Mouse (Mus musculus): ENCODE measurements around the gene Rnf43. TPM values are rescaled to one million over a fixed set of nuclear protein-coding genes. Genes with fewer than 3 reads are reported as not detected.

Gene Rnf43
- total RNA-seq, 2 experiments from 2014 or later = 0.83 to 2.1 TPM

GRCm38 (mm10) chr11:87707570-87707969, 45.0 kb downstream of the Rnf43 start:
- ATAC-seq (replicated peaks; ENCODE audit: low FRiP score, poor library complexity, severe bottlenecking) = no peak

GRCm38 (mm10) chr11:87708979-87709378, 46.5 kb downstream of the Rnf43 start:
- ATAC-seq (replicated peaks; ENCODE audit: low FRiP score, poor library complexity, severe bottlenecking) = no peak

- ATAC-seq (replicated peaks; ENCODE audit: low FRiP score, poor library complexity, severe bottlenecking) = peak; percentile 40; the same call in 1 of the 2 replicates
These were observed 47.2 kb downstream of the Rnf43 start for GRCm38 (mm10) chr11:87709513-87710261.

- no peak for ATAC-seq (replicated peaks; ENCODE audit: low FRiP score, poor library complexity, severe bottlenecking)
These were observed 47.7 kb downstream of the Rnf43 start for GRCm38 (mm10) chr11:87710262-87710615.

- no peak for ATAC-seq (replicated peaks; ENCODE audit: low FRiP score, poor library complexity, severe bottlenecking)
These were observed 49.7 kb downstream of the Rnf43 start for GRCm38 (mm10) chr11:87712188-87712587.

GRCm38 (mm10) chr11:87715999-87716398, 53.5 kb downstream of the Rnf43 start:
- ATAC-seq (replicated peaks; ENCODE audit: low FRiP score, poor library complexity, severe bottlenecking) = no peak

- no peak for ATAC-seq (replicated peaks; ENCODE audit: low FRiP score, poor library complexity, severe bottlenecking)
These were observed 57.0 kb downstream of the Rnf43 start for GRCm38 (mm10) chr11:87719526-87719925.

GRCm38 (mm10) chr11:87720324-87720723, 57.8 kb downstream of the Rnf43 start:
- ATAC-seq (replicated peaks; ENCODE audit: low FRiP score, poor library complexity, severe bottlenecking) = no peak

- no peak for ATAC-seq (replicated peaks; ENCODE audit: low FRiP score, poor library complexity, severe bottlenecking)
These were observed 58.3 kb downstream of the Rnf43 start for GRCm38 (mm10) chr11:87720839-87721238.

GRCm38 (mm10) chr11:87722168-87722567, 59.6 kb downstream of the Rnf43 start:
- ATAC-seq (replicated peaks; ENCODE audit: low FRiP score, poor library complexity, severe bottlenecking) = no peak

- ATAC-seq (replicated peaks; ENCODE audit: low FRiP score, poor library complexity, severe bottlenecking) = no peak
These were observed 60.4 kb downstream of the Rnf43 start for GRCm38 (mm10) chr11:87722891-87723290.

GRCm38 (mm10) chr11:87725515-87725914, 63.0 kb downstream of the Rnf43 start:
- no peak for ATAC-seq (replicated peaks; ENCODE audit: low FRiP score, poor library complexity, severe bottlenecking)

- ATAC-seq (replicated peaks; ENCODE audit: low FRiP score, poor library complexity, severe bottlenecking) = peak; percentile 82
These were observed 63.5 kb downstream of the Rnf43 start for GRCm38 (mm10) chr11:87725964-87726562.

- ATAC-seq (replicated peaks; ENCODE audit: low FRiP score, poor library complexity, severe bottlenecking) = no peak
These were observed 64.5 kb downstream of the Rnf43 start for GRCm38 (mm10) chr11:87727021-87727420.

- ATAC-seq (replicated peaks; ENCODE audit: low FRiP score, poor library complexity, severe bottlenecking) = no peak
These were observed 64.9 kb downstream of the Rnf43 start for GRCm38 (mm10) chr11:87727471-87727870.

- ATAC-seq (replicated peaks; ENCODE audit: low FRiP score, poor library complexity, severe bottlenecking) = no peak; the same call in 1 of the 2 replicates
These were observed 66.5 kb downstream of the Rnf43 start for GRCm38 (mm10) chr11:87728850-87729592.

GRCm38 (mm10) chr11:87729593-87730185, 67.2 kb downstream of the Rnf43 start:
- peak; percentile 54 for ATAC-seq (replicated peaks; ENCODE audit: low FRiP score, poor library complexity, severe bottlenecking)

GRCm38 (mm10) chr11:87730652-87731310, 68.3 kb downstream of the Rnf43 start:
- ATAC-seq (replicated peaks; ENCODE audit: low FRiP score, poor library complexity, severe bottlenecking) = peak; percentile 28; the same call in 1 of the 2 replicates

- no peak for ATAC-seq (replicated peaks; ENCODE audit: low FRiP score, poor library complexity, severe bottlenecking)
These were observed 71.8 kb downstream of the Rnf43 start for GRCm38 (mm10) chr11:87734346-87734745.

GRCm38 (mm10) chr11:87735691-87736090, 73.2 kb downstream of the Rnf43 start:
- no peak for ATAC-seq (replicated peaks; ENCODE audit: low FRiP score, poor library complexity, severe bottlenecking)

Data from erythroid progenitor cell, adult 5-6 weeks (primary cell).